Mouse (Mus musculus): ENCODE results near the gene Csgalnact2. TPM values are rescaled to one million over a fixed set of nuclear protein-coding genes. Genes with fewer than 3 reads are reported as not detected.

Gene Csgalnact2
- 20.1 TPM for polyA plus RNA-seq (2017; shearing (Covaris generic))

GRCm38 (mm10) chr6:118138731-118139709 is at the start of gene Csgalnact2:
TSS of gene Csgalnact2 (minus strand) at chr6:118139140.

Other genes with a start within 250 kb of the Csgalnact2 start
- 1,448 TPM for gene Hnrnpf, start 238.8 kb downstream of the Csgalnact2 start, polyA plus RNA-seq (2017; shearing (Covaris generic))
- gene Fxyd4, start 201.4 kb downstream of the Csgalnact2 start, polyA plus RNA-seq (2017; shearing (Covaris generic)) = 1.1 TPM
- 5.3 TPM for gene Rasgef1a, start 127.7 kb downstream of the Csgalnact2 start, polyA plus RNA-seq (2017; shearing (Covaris generic))
- gene Ret, start 58.6 kb upstream of the Csgalnact2 start, polyA plus RNA-seq (2017; shearing (Covaris generic)) = 0.17 TPM

Measured in CD4-positive, CD25-positive, alpha-beta regulatory T cell (primary cell).